Mouse (Mus musculus): ENCODE data around the gene Ckm. TPM values are rescaled to one million over a fixed set of nuclear protein-coding genes. Genes with fewer than 3 reads are reported as not detected.

Gene Ckm
- polyA plus RNA-seq, 1 experiment from 2014 or later, result 1.1 TPM

- no peak for ATAC-seq (ENCODE audit: low read depth)
- peaks cover 8% of the 10 kb centered on the region for H3K36me3 ChIP-seq
- H3K4me1 ChIP-seq (replicated peaks), result peaks cover 30% of the 10 kb centered on the region
- H3K27ac ChIP-seq (replicated peaks), result peak overlapping the region; percentile 83
- peak overlapping the region; percentile 97 for H3K9ac ChIP-seq
- peaks cover 10% of the 10 kb centered on the region for H3K27me3 ChIP-seq
- H3K4me2 ChIP-seq, result peak overlapping the region; percentile 99
- no peaks in the 10 kb centered on the region for H3K9me3 ChIP-seq
- WGBS, result 24% methylated on average over 6 of the region's 6 CpGs
- peak overlapping the region; percentile 93 for H3K4me3 ChIP-seq
Measured at GRCm38 (mm10) chr7:19459144-19459870, 54.7 kb downstream of the Ckm start.

GRCm38 (mm10) chr7:19460500-19460899 is 55.9 kb downstream of the Ckm start:
- ATAC-seq (ENCODE audit: low read depth), result no peak

GRCm38 (mm10) chr7:19461488-19461887 is 56.9 kb downstream of the Ckm start:
- H3K4me2 ChIP-seq, result no peak overlapping the region
- H3K9ac ChIP-seq, result no peak overlapping the region
- H3K36me3 ChIP-seq, result no peaks in the 10 kb centered on the region
- 10% methylated on average over 6 of the region's 6 CpGs for WGBS
- ATAC-seq (ENCODE audit: low read depth), result no peak
- H3K27ac ChIP-seq (replicated peaks), result no peak overlapping the region
- peaks cover 29% of the 10 kb centered on the region for H3K27me3 ChIP-seq
- no peak overlapping the region for H3K4me3 ChIP-seq
- peaks cover 21% of the 10 kb centered on the region for H3K4me1 ChIP-seq (replicated peaks)
- H3K9me3 ChIP-seq, result no peaks in the 10 kb centered on the region

More at GRCm38 (mm10) chr7:19460500-19460899, 55.9 kb downstream of the Ckm start:
- Histone ChIP-seq H3K4me2 (no peak overlapping the region), H3K4me1 (replicated peaks) (peaks cover 30% of the 10 kb centered on the region), H3K9ac (no peak overlapping the region), H3K27me3 (peaks cover 21% of the 10 kb centered on the region), H3K36me3 (peaks cover 8% of the 10 kb centered on the region; the same call in 1 of the 2 replicates), H3K9me3 (no peaks in the 10 kb centered on the region), H3K4me3 (no peak overlapping the region), H3K27ac (replicated peaks) (no peak overlapping the region)
- WGBS, result 74% methylated on average over 1 of the region's 1 CpGs

- H3K4me2 ChIP-seq, result no peak overlapping the region
- ATAC-seq (ENCODE audit: low read depth), result no peak
- no peaks in the 10 kb centered on the region for H3K36me3 ChIP-seq
- WGBS, result 50% methylated on average over 4 of the region's 4 CpGs
- H3K9me3 ChIP-seq, result no peaks in the 10 kb centered on the region
- H3K27me3 ChIP-seq, result peaks cover 38% of the 10 kb centered on the region
- H3K4me3 ChIP-seq, result no peak overlapping the region
- peaks cover 12% of the 10 kb centered on the region for H3K4me1 ChIP-seq (replicated peaks)
- no peak overlapping the region for H3K27ac ChIP-seq (replicated peaks)
- no peak overlapping the region for H3K9ac ChIP-seq
Measured at GRCm38 (mm10) chr7:19462443-19462842, 57.9 kb downstream of the Ckm start.

GRCm38 (mm10) chr7:19462884-19463381 is 58.4 kb downstream of the Ckm start, which contains the start of gene Exoc3l2:
Gene Exoc3l2, plus strand, starts transcription at chr7:19463331.
- Histone ChIP-seq H3K9ac (peak within 1 kb of the TSS; percentile 26), H3K27me3 (peaks cover 43% of the 10 kb centered on the region), H3K4me2 (no peak within 1 kb of the TSS), H3K36me3 (no peaks in the 10 kb centered on the region), H3K27ac (replicated peaks) (no peak within 1 kb of the TSS), H3K4me3 (no peak within 1 kb of the TSS), H3K9me3 (no peaks in the 10 kb centered on the region), H3K4me1 (replicated peaks) (peaks cover 7% of the 10 kb centered on the region)
- 19% methylated on average over 6 of the region's 6 CpGs for WGBS
- no peak for ATAC-seq (ENCODE audit: low read depth)

- Histone ChIP-seq H3K27ac (replicated peaks) (no peak overlapping the region), H3K4me3 (no peak overlapping the region), H3K9ac (peak overlapping the region; percentile 49), H3K27me3 (peaks cover 60% of the 10 kb centered on the region), H3K36me3 (no peaks in the 10 kb centered on the region), H3K9me3 (no peaks in the 10 kb centered on the region), H3K4me2 (0 out of 2 replicates have a peak overlapping the region, but pooled peaks have one; percentile 11), H3K4me1 (replicated peaks) (peaks cover 2% of the 10 kb centered on the region)
- no peak for ATAC-seq (ENCODE audit: low read depth)
- 13% methylated on average over 22 of the region's 22 CpGs for WGBS
Measured at GRCm38 (mm10) chr7:19464367-19465307, 60.1 kb downstream of the Ckm start.

GRCm38 (mm10) chr7:19466602-19467145 is 62.1 kb downstream of the Ckm start:
- Histone ChIP-seq H3K27ac (replicated peaks) (no peak overlapping the region), H3K9me3 (no peaks in the 10 kb centered on the region), H3K36me3 (no peaks in the 10 kb centered on the region), H3K4me2 (no peak overlapping the region), H3K4me1 (replicated peaks) (no peaks in the 10 kb centered on the region), H3K4me3 (no peak overlapping the region), H3K9ac (no peak overlapping the region), H3K27me3 (peaks cover 79% of the 10 kb centered on the region)
- WGBS, result 66% methylated on average over 5 of the region's 5 CpGs
- ATAC-seq (ENCODE audit: low read depth), result no peak

GRCm38 (mm10) chr7:19467638-19468037 is 63.1 kb downstream of the Ckm start:
- Histone ChIP-seq H3K9ac (no peak overlapping the region), H3K9me3 (no peaks in the 10 kb centered on the region), H3K27ac (replicated peaks) (no peak overlapping the region), H3K27me3 (peaks cover 88% of the 10 kb centered on the region), H3K4me3 (no peak overlapping the region), H3K4me2 (no peak overlapping the region), H3K36me3 (no peaks in the 10 kb centered on the region), H3K4me1 (replicated peaks) (no peaks in the 10 kb centered on the region)
- no peak for ATAC-seq (ENCODE audit: low read depth)
- WGBS, result 41% methylated on average over 6 of the region's 6 CpGs

- no peak overlapping the region for H3K4me2 ChIP-seq
- H3K27me3 ChIP-seq, result peaks cover 91% of the 10 kb centered on the region
- WGBS, result 68% methylated on average over 12 of the region's 12 CpGs
- no peak overlapping the region for H3K4me3 ChIP-seq
- H3K9ac ChIP-seq, result no peak overlapping the region
- ATAC-seq (ENCODE audit: low read depth), result no peak
- H3K4me1 ChIP-seq (replicated peaks), result no peaks in the 10 kb centered on the region
- no peak overlapping the region for H3K27ac ChIP-seq (replicated peaks)
- H3K9me3 ChIP-seq, result no peaks in the 10 kb centered on the region
- H3K36me3 ChIP-seq, result no peaks in the 10 kb centered on the region
Measured at GRCm38 (mm10) chr7:19468279-19468678, 63.7 kb downstream of the Ckm start.

- H3K36me3 ChIP-seq, result no peaks in the 10 kb centered on the region
- H3K4me3 ChIP-seq, result no peak overlapping the region
- H3K4me1 ChIP-seq (replicated peaks), result peaks cover 6% of the 10 kb centered on the region
- ATAC-seq (ENCODE audit: low read depth), result no peak
- H3K9ac ChIP-seq, result no peak overlapping the region
- no peaks in the 10 kb centered on the region for H3K9me3 ChIP-seq
- WGBS, result 18% methylated on average over 23 of the region's 23 CpGs
- H3K4me2 ChIP-seq, result no peak overlapping the region
- H3K27ac ChIP-seq (replicated peaks), result no peak overlapping the region
- H3K27me3 ChIP-seq, result peaks cover 93% of the 10 kb centered on the region
Measured at GRCm38 (mm10) chr7:19469404-19469803, 64.8 kb downstream of the Ckm start.

GRCm38 (mm10) chr7:19470308-19470707 is 65.7 kb downstream of the Ckm start:
- no peak overlapping the region for H3K4me3 ChIP-seq
- H3K4me2 ChIP-seq, result no peak overlapping the region
- H3K36me3 ChIP-seq, result no peaks in the 10 kb centered on the region
- no peak for ATAC-seq (ENCODE audit: low read depth)
- H3K4me1 ChIP-seq (replicated peaks), result peaks cover 8% of the 10 kb centered on the region
- whole genome bisulfite sequencing, result 16% methylated on average over 14 of the region's 14 CpGs
- peaks cover 94% of the 10 kb centered on the region for H3K27me3 ChIP-seq
- H3K9ac ChIP-seq, result no peak overlapping the region
- H3K27ac ChIP-seq (replicated peaks), result no peak overlapping the region
- H3K9me3 ChIP-seq, result no peaks in the 10 kb centered on the region

- Histone ChIP-seq H3K9me3 (no peaks in the 10 kb centered on the region), H3K27ac (replicated peaks) (no peak overlapping the region), H3K9ac (no peak overlapping the region), H3K4me2 (no peak overlapping the region), H3K27me3 (peaks cover 86% of the 10 kb centered on the region), H3K36me3 (no peaks in the 10 kb centered on the region), H3K4me1 (replicated peaks) (peaks cover 8% of the 10 kb centered on the region), H3K4me3 (no peak overlapping the region)
- ATAC-seq (ENCODE audit: low read depth), result no peak
- WGBS, result 52% methylated on average over 4 of the region's 4 CpGs
Measured at GRCm38 (mm10) chr7:19472403-19472802, 67.8 kb downstream of the Ckm start.

All from neural tube, embryonic 13.5 days (tissue).